Mouse (Mus musculus) small intestine, adult 2 months (tissue): ENCODE data around the gene Kif1bp.

ENCODE experiments used
- CTCF ChIP-seq: fragments of 200-500 bp; IDR thresholded peaks from 2 replicates; pipeline ENCODE4 v1.5.1; 2012; ENCODE audit warnings: low read depth, mild to moderate bottlenecking, control low read depth, inconsistent platforms, low read length, moderate library complexity, mixed read lengths; ENCODE audit not compliant: insufficient replicate concordance, insufficient read length; ENCODE audit errors: extremely low read depth
- POLR2A ChIP-seq: fragments of 200-500 bp; IDR thresholded peaks from 2 replicates; pipeline ENCODE4 v1.6.1; 2012; ENCODE audit warnings: low read depth, mild to moderate bottlenecking, control low read depth, inconsistent platforms, low read length, moderate library complexity

- TF ChIP-seq CTCF: no peak
- TF ChIP-seq POLR2A: peak; percentile 68
Measured at GRCm38 (mm10) chr10:62602177-62603040, 24.2 kb upstream of the Kif1bp start, which contains the start of gene Ddx21.
